14 mouse cellular contexts compared by ENCODE assay signal in genomic region chr8:86891533-86891932, GRCm38 (mm10).
"Had no signal": no experiment of that assay in that cellular context is flagged by ENCODE, and none has a peak within 500 bp of the region (broad histone marks: within the 10 kb centered on the region; RNA-seq: fewer than 3 reads in every experiment).

No protein-coding gene starts in this region.

- DNase-seq: kidney, adult 11 months; kidney, postnatal 14 days; layer of hippocampus, postnatal 36 days; liver; liver, embryonic 13.5 days; liver, postnatal 0 days; right cerebral cortex, postnatal 4 days; spleen, adult 18-20 months; thymus, postnatal 36 days had no signal

- H3K4me3 ChIP-seq: limb, embryonic 12.5 days; liver, embryonic 13.5 days; midbrain, embryonic 12.5 days; myocyte; neural tube, embryonic 15.5 days had no signal

- ATAC-seq: liver, postnatal 0 days; midbrain, embryonic 16.5 days had no signal

- H3K4me1 ChIP-seq: midbrain, embryonic 12.5 days; neural tube, embryonic 15.5 days had no signal
